Mouse (Mus musculus): ENCODE results near the gene Hcar2. TPM values are rescaled to one million over a fixed set of nuclear protein-coding genes. Genes with fewer than 3 reads are reported as not detected.

Hcar2 gene
- total RNA-seq (2021) = not detected
- long read RNA-seq, experiment 1 = 0 reads
- long read RNA-seq, experiment 2 = 0 reads

GRCm38 (mm10) chr5:123865365-123865764 is at the start of gene Hcar2:
Gene Hcar2, minus strand, starts transcription at chr5:123865499.
- TF ChIP-seq CTCF (IDR thresholded peaks at IDR 0.05) = no peak
- Histone ChIP-seq H3K27ac (no peak within 1 kb of the TSS), H3K4me3 (no peak within 1 kb of the TSS)
- no peak for DNase-seq
- intact Hi-C loops (cut with DNase I) = no loop called here

GRCm38 (mm10) chr5:123914852-123915251 is 49.6 kb upstream of the Hcar2 start:
- intact Hi-C loops (cut with DNase I) = no loop called here
- TF ChIP-seq CTCF (IDR thresholded peaks at IDR 0.05) = no peak
- H3K27ac ChIP-seq = no peak overlapping the region
- no peak overlapping the region for H3K4me3 ChIP-seq
- no peak for DNase-seq

- no peak for DNase-seq
- Histone ChIP-seq H3K4me3 (peak overlapping the region; percentile 99), H3K27ac (peak overlapping the region; percentile 96)
- TF ChIP-seq CTCF (IDR thresholded peaks at IDR 0.05) = no peak
- intact Hi-C loops (cut with DNase I) = loop anchor here (2.0 kb wide), 3 partner anchors 83 to 281 kb away; partner anchors contain the start of genes Kntc1 and Rsrc2
Measured at GRCm38 (mm10) chr5:123907631-123907977, 42.3 kb upstream of the Hcar2 start.

- Histone ChIP-seq H3K27ac (peak within 1 kb of the TSS; percentile 96), H3K4me3 (peak within 1 kb of the TSS; percentile 99)
- no peak; the same call in none of the 2 replicates for TF ChIP-seq CTCF (IDR thresholded peaks at IDR 0.05)
- peak; percentile 100 for DNase-seq
- intact Hi-C loops (cut with DNase I) = loop anchor here (2.0 kb wide), 3 partner anchors 82 to 280 kb away; partner anchors contain the start of genes Kntc1 and Rsrc2
Measured at GRCm38 (mm10) chr5:123906976-123907630, 41.8 kb upstream of the Hcar2 start, which contains the start of gene Denr. Gene Denr, plus strand, starts transcription at chr5:123907175.

GRCm38 (mm10) chr5:123906146-123906975 is 41.1 kb upstream of the Hcar2 start:
- no peak for TF ChIP-seq CTCF (IDR thresholded peaks at IDR 0.05)
- no peak for DNase-seq
- Histone ChIP-seq H3K27ac (no peak overlapping the region), H3K4me3 (peak overlapping the region; percentile 99)
- intact Hi-C loops (cut with DNase I) = loop anchor here (2.0 kb wide), 3 partner anchors 82 to 280 kb away; partner anchors contain the start of genes Kntc1 and Rsrc2

- intact Hi-C loops (cut with DNase I) = no loop called here
Measured at GRCm38 (mm10) chr5:123904059-123904672, 38.9 kb upstream of the Hcar2 start.

GRCm38 (mm10) chr5:123897352-123897751 is 32.1 kb upstream of the Hcar2 start:
- no peak overlapping the region for H3K27ac ChIP-seq
- DNase-seq = no peak
- no peak for TF ChIP-seq CTCF (IDR thresholded peaks at IDR 0.05)
- intact Hi-C loops (cut with DNase I) = no loop called here
- no peak overlapping the region for H3K4me3 ChIP-seq

More at GRCm38 (mm10) chr5:123904059-123904672, 38.9 kb upstream of the Hcar2 start:
- H3K4me3 ChIP-seq = no peak overlapping the region
- no peak for TF ChIP-seq CTCF (IDR thresholded peaks at IDR 0.05)
- no peak for DNase-seq
- H3K27ac ChIP-seq = no peak overlapping the region

GRCm38 (mm10) chr5:123896395-123896794 is 31.1 kb upstream of the Hcar2 start:
- no peak for TF ChIP-seq CTCF (IDR thresholded peaks at IDR 0.05)
- no peak for DNase-seq
- intact Hi-C loops (cut with DNase I) = no loop called here
- H3K4me3 ChIP-seq = no peak overlapping the region
- no peak overlapping the region for H3K27ac ChIP-seq

- intact Hi-C loops (cut with DNase I) = no loop called here
- Histone ChIP-seq H3K4me3 (no peak overlapping the region), H3K27ac (no peak overlapping the region)
- no peak for DNase-seq
- no peak for TF ChIP-seq CTCF (IDR thresholded peaks at IDR 0.05)
Measured at GRCm38 (mm10) chr5:123893520-123893919, 28.2 kb upstream of the Hcar2 start.

GRCm38 (mm10) chr5:123891669-123892068 is 26.4 kb upstream of the Hcar2 start:
- DNase-seq = no peak
- intact Hi-C loops (cut with DNase I) = no loop called here

GRCm38 (mm10) chr5:123890987-123891386 is 25.7 kb upstream of the Hcar2 start:
- intact Hi-C loops (cut with DNase I) = no loop called here
- H3K27ac ChIP-seq = no peak overlapping the region
- no peak overlapping the region for H3K4me3 ChIP-seq
- no peak for TF ChIP-seq CTCF (IDR thresholded peaks at IDR 0.05)
- DNase-seq = no peak

More at GRCm38 (mm10) chr5:123891669-123892068, 26.4 kb upstream of the Hcar2 start:
- no peak for TF ChIP-seq CTCF (IDR thresholded peaks at IDR 0.05)
- Histone ChIP-seq H3K27ac (no peak overlapping the region), H3K4me3 (no peak overlapping the region)

GRCm38 (mm10) chr5:123890312-123890711 is 25.0 kb upstream of the Hcar2 start:
- Histone ChIP-seq H3K27ac (no peak overlapping the region), H3K4me3 (no peak overlapping the region)
- no peak for TF ChIP-seq CTCF (IDR thresholded peaks at IDR 0.05)
- DNase-seq = no peak
- intact Hi-C loops (cut with DNase I) = no loop called here
